Mouse (Mus musculus) retina, postnatal 1 day (tissue): ENCODE data around the gene Igdcc4.

ENCODE experiments used
- DNase-seq: peaks from one replicate; pipeline ENCODE4 v3.0.0-alpha.2; 2012

Igdcc4 gene

GRCm38 (mm10) chr9:65161881-65162280, 60.6 kb downstream of the Igdcc4 start:
- no peak for DNase-seq

- DNase-seq = peak; percentile 87
Observed at GRCm38 (mm10) chr9:65162711-65163639, 61.7 kb downstream of the Igdcc4 start.

GRCm38 (mm10) chr9:65164870-65165269, 63.6 kb downstream of the Igdcc4 start:
- DNase-seq = no peak

- no peak for DNase-seq
Observed at GRCm38 (mm10) chr9:65166386-65166785, 65.1 kb downstream of the Igdcc4 start.

- DNase-seq = no peak
Observed at GRCm38 (mm10) chr9:65168534-65168933, 67.2 kb downstream of the Igdcc4 start.

GRCm38 (mm10) chr9:65168952-65169351, 67.7 kb downstream of the Igdcc4 start:
- no peak for DNase-seq

- no peak for DNase-seq
Observed at GRCm38 (mm10) chr9:65172654-65173053, 71.4 kb downstream of the Igdcc4 start.

GRCm38 (mm10) chr9:65175234-65175938, 74.1 kb downstream of the Igdcc4 start:
- peak; percentile 21 for DNase-seq

- peak; percentile 55 for DNase-seq
Observed at GRCm38 (mm10) chr9:65175939-65176871, 74.9 kb downstream of the Igdcc4 start.

- DNase-seq = no peak
Observed at GRCm38 (mm10) chr9:65177497-65177896, 76.2 kb downstream of the Igdcc4 start.

GRCm38 (mm10) chr9:65177912-65178311, 76.6 kb downstream of the Igdcc4 start:
- no peak for DNase-seq

GRCm38 (mm10) chr9:65178336-65179213, 77.3 kb downstream of the Igdcc4 start:
- DNase-seq = peak; percentile 95

GRCm38 (mm10) chr9:65179817-65180624, 78.7 kb downstream of the Igdcc4 start:
- peak; percentile 72 for DNase-seq
